Mouse (Mus musculus): Measurements from ENCODE around the gene Tspan9. TPM values are rescaled to one million over a fixed set of nuclear protein-coding genes. Genes with fewer than 3 reads are reported as not detected.

The Tspan9 gene
- polyA plus RNA-seq, 1 experiment = 49.7 TPM

DNA sequence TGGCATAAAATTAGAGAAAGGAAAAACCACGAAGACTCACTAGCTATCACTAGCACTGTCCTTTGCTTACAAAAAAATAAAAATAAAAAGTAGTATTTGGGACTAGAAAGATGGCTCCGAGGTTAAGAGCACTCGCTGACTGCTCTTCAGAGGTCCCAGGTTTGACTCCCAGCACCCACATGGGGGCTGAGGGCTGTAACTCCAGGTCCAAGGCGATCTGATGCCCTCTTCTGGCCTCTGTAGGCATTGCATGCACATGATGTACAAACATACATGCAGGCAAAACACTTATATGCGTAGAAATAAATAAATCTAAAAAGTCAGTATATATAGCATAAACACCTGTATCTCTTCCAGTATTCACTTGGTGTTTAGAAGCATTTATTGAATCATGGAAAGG, 43.5 kb downstream of the Tspan9 start:
- DNase-seq (ENCODE audit: low read depth) = no peak
- TF ChIP-seq POLR2A (IDR thresholded peaks at IDR 0.05; ENCODE audit: borderline replicate concordance, extremely low read depth, insufficient read depth, insufficient read length, poor library complexity, severe bottlenecking) = no peak
- peak; percentile 46; the same call in 1 of the 2 replicates for TF ChIP-seq CTCF (IDR thresholded peaks at IDR 0.05; ENCODE audit: borderline replicate concordance, extremely low read depth, insufficient read depth, insufficient read length)

DNA sequence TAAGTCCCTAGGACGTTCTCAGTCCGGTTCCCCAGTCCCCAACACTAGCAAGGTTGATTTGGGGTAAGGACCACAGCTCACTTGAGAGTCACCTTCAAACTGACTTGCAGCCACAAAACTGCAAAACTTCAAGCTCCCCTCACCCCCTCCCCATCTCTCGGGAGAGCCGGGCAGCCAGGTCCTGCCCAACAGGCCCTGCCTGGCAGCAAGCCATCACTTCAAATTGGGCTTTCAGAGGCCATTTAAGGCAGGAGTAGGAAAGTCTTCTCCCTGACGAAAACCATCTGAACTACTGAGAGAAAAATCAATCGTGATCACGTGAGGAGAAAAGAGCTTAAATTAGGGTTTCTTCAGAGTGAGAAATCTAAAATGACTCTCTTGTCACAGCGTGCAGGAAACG, 44.2 kb downstream of the Tspan9 start:
- peak; percentile 67 for DNase-seq (ENCODE audit: low read depth)
- no peak for TF ChIP-seq POLR2A (IDR thresholded peaks at IDR 0.05; ENCODE audit: borderline replicate concordance, extremely low read depth, insufficient read depth, insufficient read length, poor library complexity, severe bottlenecking)
- no peak for TF ChIP-seq CTCF (IDR thresholded peaks at IDR 0.05; ENCODE audit: borderline replicate concordance, extremely low read depth, insufficient read depth, insufficient read length)

DNA sequence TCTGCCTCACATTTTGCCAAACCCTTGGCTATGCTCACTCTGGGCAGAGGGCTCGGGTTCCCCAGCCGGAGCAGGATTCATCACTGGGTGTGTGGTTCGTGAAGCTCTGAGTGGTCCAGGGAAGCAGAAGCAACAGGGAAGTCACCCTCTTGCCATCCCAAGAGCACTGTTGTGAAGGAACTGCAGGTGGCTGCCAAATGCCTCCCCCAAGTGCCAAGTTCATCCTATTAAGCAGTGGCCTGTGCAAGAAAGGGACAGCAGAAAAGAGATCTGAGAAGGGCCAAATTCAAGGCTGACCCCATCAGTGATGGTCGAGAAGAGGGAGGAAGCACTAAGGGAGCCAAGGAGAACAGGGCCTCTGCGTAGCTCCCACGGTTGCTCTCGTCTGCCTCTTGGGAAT, 46.9 kb downstream of the Tspan9 start:
- TF ChIP-seq CTCF (IDR thresholded peaks at IDR 0.05; ENCODE audit: borderline replicate concordance, extremely low read depth, insufficient read depth, insufficient read length) = no peak
- no peak for TF ChIP-seq POLR2A (IDR thresholded peaks at IDR 0.05; ENCODE audit: borderline replicate concordance, extremely low read depth, insufficient read depth, insufficient read length, poor library complexity, severe bottlenecking)
- DNase-seq (ENCODE audit: low read depth) = no peak

GRCm38 (mm10) chr6:128095906-128096305, 47.5 kb downstream of the Tspan9 start:
- TF ChIP-seq CTCF (IDR thresholded peaks at IDR 0.05; ENCODE audit: borderline replicate concordance, extremely low read depth, insufficient read depth, insufficient read length) = no peak
- no peak for TF ChIP-seq POLR2A (IDR thresholded peaks at IDR 0.05; ENCODE audit: borderline replicate concordance, extremely low read depth, insufficient read depth, insufficient read length, poor library complexity, severe bottlenecking)
- no peak for DNase-seq (ENCODE audit: low read depth)

DNA sequence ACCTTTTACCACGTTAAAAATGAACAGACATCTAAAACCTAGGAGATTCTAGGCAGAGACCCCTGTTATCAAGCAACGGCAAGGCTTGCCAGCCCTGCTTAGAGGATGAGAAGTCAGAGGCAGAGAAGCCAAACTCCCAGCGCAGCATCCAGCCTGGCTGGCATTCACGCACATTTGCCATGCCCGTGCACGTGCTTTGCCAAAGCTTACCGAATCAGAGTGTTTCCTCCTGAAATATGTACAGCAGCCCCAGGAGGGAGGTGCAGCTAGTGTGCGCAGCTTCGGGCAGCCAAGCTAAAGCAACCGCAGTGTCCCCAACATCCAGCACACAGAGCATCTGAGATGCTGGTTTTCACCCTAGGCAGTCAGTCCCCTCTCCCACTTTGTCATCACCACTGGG, 48.3 kb downstream of the Tspan9 start:
- peak; percentile 46 for DNase-seq (ENCODE audit: low read depth)
- TF ChIP-seq POLR2A (IDR thresholded peaks at IDR 0.05; ENCODE audit: borderline replicate concordance, extremely low read depth, insufficient read depth, insufficient read length, poor library complexity, severe bottlenecking) (no peak), CTCF (IDR thresholded peaks at IDR 0.05; ENCODE audit: borderline replicate concordance, extremely low read depth, insufficient read depth, insufficient read length) (no peak)

DNA sequence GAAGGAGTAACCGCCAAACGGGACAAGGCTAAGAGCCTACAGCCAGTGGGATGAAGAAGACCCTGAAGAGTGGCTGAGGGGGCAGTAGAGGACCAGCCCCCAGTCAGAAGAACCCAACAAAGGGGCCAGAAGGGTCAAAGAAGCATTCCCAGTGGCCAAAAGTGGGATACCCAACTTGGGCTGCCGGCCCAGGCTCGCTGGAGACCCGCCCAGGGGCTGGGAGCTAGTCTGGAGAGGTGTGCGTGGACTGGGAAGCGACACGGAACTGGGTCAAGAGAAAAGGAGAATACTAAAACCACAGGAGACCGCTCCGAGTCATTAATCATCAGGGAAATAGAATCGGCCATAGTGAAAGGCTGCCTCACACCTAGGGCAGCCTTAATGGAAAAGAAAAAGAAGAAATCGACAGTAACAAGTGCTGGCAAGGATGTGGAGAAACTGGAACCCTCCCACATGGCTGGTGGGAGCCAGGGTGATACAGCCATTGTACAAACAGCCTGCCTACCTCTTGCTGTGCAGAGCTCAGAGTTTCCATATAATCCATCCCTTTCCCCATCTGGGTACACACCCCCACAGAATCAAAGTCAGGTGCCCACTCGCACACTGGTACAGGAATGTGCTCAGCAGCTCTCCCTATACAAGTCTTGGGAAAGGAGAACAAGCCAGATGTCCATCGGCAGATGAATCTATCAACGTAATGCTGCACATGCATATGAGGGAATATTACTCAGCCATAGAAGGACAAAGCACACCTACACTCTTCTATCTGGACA, 49.4 kb downstream of the Tspan9 start:
- TF ChIP-seq CTCF (IDR thresholded peaks at IDR 0.05; ENCODE audit: borderline replicate concordance, extremely low read depth, insufficient read depth, insufficient read length) (no peak), POLR2A (IDR thresholded peaks at IDR 0.05; ENCODE audit: borderline replicate concordance, extremely low read depth, insufficient read depth, insufficient read length, poor library complexity, severe bottlenecking) (no peak)
- no peak for DNase-seq (ENCODE audit: low read depth)

- DNase-seq (ENCODE audit: low read depth) = no peak
- no peak for TF ChIP-seq CTCF (IDR thresholded peaks at IDR 0.05; ENCODE audit: borderline replicate concordance, extremely low read depth, insufficient read depth, insufficient read length)
- no peak for TF ChIP-seq POLR2A (IDR thresholded peaks at IDR 0.05; ENCODE audit: borderline replicate concordance, extremely low read depth, insufficient read depth, insufficient read length, poor library complexity, severe bottlenecking)
Measured at GRCm38 (mm10) chr6:128092621-128093020, 50.8 kb downstream of the Tspan9 start.

DNA sequence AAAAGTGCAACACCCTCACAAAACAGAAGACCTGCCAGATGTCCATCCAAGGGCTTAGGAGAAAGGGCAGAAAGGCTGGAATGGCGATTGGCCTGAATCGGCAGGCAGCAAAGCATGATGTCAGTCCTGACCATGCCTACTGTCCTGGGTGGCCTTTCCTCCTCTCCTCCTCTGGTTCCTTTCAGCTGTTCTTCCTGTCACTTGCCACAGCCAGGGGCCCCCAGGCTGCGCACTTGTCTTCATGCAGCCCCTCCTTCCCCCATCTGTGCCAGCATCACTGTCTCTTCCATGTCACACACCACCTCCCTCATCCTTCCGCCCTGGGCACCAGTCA, 51.6 kb downstream of the Tspan9 start:
- TF ChIP-seq POLR2A (IDR thresholded peaks at IDR 0.05; ENCODE audit: borderline replicate concordance, extremely low read depth, insufficient read depth, insufficient read length, poor library complexity, severe bottlenecking) = no peak
- TF ChIP-seq CTCF (IDR thresholded peaks at IDR 0.05; ENCODE audit: borderline replicate concordance, extremely low read depth, insufficient read depth, insufficient read length) = no peak
- no peak for DNase-seq (ENCODE audit: low read depth)

DNA sequence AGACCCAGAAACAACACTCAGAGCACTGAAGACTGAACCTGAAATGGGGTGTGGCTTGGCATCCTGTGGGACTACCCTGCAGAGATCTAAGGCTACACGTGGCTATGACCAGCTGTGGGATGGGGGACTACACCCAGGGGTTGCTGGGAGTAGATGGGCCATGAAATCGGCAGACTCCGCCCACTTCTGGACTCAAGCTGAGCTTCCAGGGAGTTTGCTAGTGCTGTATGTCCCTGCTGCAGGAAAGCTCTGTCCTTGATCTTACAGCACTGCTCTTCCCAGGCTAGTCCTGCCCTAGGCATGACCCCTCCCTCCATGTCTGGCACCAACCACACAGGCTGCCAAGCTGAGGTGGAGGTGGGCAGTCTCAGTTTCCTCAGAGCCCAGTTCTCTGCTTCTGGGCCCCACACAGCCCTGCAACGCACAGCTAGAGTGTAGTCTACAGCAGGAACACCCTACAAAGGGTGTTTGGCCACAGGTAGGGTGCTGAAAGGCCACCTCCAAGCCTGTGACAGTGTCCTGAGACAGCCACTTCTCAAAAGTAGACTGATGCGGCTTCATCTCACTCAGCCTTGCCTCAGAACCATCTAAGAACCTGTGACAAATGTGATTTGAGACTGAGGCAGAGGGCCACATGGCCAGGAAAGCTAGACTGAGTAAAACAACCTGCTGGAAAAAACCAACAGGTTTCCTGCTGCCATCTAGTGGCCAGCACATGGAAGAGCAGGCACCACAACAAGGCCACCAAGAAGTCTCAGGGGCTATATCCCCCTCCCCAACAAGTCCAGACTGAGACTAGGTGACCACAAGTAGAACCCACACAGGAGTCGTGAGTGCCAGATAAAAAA, 52.2 kb downstream of the Tspan9 start:
- TF ChIP-seq POLR2A (IDR thresholded peaks at IDR 0.05; ENCODE audit: borderline replicate concordance, extremely low read depth, insufficient read depth, insufficient read length, poor library complexity, severe bottlenecking) (no peak), CTCF (IDR thresholded peaks at IDR 0.05; ENCODE audit: borderline replicate concordance, extremely low read depth, insufficient read depth, insufficient read length) (peak; percentile 92)
- DNase-seq (ENCODE audit: low read depth) = peak; percentile 87

- peak; percentile 85 for DNase-seq (ENCODE audit: low read depth)
- TF ChIP-seq CTCF (IDR thresholded peaks at IDR 0.05; ENCODE audit: borderline replicate concordance, extremely low read depth, insufficient read depth, insufficient read length) = no peak
- TF ChIP-seq POLR2A (IDR thresholded peaks at IDR 0.05; ENCODE audit: borderline replicate concordance, extremely low read depth, insufficient read depth, insufficient read length, poor library complexity, severe bottlenecking) = no peak
Measured at GRCm38 (mm10) chr6:128089770-128090702, 53.4 kb downstream of the Tspan9 start.
